Mouse (Mus musculus) embryonic fibroblast, embryonic 13.5 days (primary cell): Measurements from ENCODE around the gene Trrap.

Experiments
- CTCF ChIP-seq: IDR thresholded peaks from 2 replicates; pipeline ENCODE4 v1.5.1; 2011; ENCODE audit warnings: mild to moderate bottlenecking, control low read depth, low read length, moderate library complexity, borderline replicate concordance; ENCODE audit not compliant: insufficient read depth
- POLR2A ChIP-seq: IDR thresholded peaks from 2 replicates; pipeline ENCODE4 v1.6.1; 2011; ENCODE audit warnings: low read depth, mild to moderate bottlenecking, control low read depth, low read length, moderate library complexity

- no peak for TF ChIP-seq CTCF
- no peak for TF ChIP-seq POLR2A
These were observed 38.3 kb upstream of the Trrap start for GRCm38 (mm10) chr5:144729216-144729615.
